Mouse (Mus musculus): ENCODE measurements at regions not wholly inside any gene's neighbourhood (a gene's known extent, or its start where the extent isn't known, plus 50 kb on each side); places are given as distances from the start of the nearest gene placed in this dataset.

DNA sequence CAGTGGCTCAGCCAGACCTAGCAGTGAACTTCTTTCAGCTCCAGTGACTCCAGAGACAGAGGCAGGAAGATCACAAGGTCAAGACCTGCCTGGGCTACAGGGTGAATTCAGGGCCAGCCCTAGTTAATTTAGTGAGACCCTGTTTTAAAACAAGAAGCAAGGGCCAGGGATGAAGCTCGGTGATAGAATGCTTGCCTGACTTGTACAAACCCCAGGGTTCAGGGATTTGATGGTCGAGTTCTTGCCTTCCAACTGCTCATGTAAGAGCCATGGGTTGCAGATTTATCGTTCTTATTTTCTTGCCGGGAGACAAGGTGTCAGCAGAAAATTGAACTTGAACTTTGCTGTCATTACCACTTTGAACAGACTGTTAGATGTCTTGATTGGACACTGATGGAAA is 78.9 kb upstream of the Smyd2 start:
- intact Hi-C loops (cut with DNase I) = no loop called here
- no peak for DNase-seq (ENCODE audit: extremely low spot score in 1 of 2, low spot score in 2 of 2)

DNA sequence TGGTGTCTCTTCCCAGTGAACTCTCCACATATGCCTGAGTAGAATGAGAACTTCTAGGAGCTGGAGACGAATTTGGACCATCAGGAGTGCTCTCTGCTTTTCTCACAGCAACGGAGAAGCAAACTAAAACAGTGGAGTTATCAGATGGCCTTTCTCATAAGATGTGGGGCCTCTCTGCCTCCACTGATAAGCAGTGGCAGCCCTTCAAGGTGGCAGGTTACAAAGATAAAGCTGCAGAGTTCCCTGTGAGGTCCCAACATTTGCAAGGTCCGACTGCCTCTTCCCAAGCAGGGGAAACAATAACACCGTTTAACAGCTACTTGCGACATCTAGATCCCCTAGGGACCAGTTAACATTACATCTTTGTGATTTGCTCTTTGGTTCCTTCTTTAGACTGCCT is 71.5 kb upstream of the Smyd2 start:
- no peak for DNase-seq (ENCODE audit: extremely low spot score in 1 of 2, low spot score in 2 of 2)
- intact Hi-C loops (cut with DNase I) = no loop called here

DNA sequence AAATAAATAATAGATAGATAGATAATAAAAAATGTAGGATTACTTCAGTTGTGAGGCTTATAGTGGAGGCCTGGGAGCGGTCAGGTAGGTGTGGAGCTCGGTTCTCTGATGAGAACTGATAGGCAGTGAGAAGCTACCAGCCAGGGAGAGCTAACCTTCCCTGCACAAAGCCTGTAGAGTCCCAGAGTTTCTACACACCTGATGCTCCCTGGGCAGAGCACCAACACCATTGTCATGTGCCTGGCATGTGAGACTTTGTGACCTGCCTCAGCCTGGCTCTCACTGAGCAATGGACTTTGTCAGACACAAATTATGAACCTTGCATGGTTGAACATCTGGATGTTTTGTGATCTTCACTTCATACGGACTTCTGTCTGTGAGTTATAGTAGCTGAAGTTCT is 71.1 kb upstream of the Smyd2 start:
- no peak for DNase-seq (ENCODE audit: extremely low spot score in 1 of 2, low spot score in 2 of 2)

DNA sequence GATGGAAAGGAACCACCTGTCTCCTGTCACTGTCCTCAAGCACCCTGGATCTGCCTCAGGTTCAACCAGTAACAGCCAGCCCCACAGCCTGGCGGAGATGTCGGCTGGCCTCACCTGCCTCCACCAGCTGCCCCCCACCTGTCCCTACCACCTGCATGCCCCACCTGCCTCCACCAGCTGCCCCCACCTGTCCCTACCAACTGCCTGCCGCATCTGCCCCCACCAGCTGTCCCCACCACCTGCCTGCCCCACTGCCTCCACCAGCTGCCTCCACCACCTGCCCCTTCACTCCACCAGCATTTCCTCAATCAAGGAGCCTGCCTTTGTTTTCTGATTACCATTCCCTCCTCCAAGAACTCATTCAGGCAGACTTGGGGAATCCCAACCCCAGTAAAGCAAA is 68.9 kb upstream of the Smyd2 start:
- DNase-seq (ENCODE audit: extremely low spot score in 1 of 2, low spot score in 2 of 2) = no peak
- intact Hi-C loops (cut with DNase I) = no loop called here

More for the DNA sequence above, 71.1 kb upstream of the Smyd2 start:
- intact Hi-C loops (cut with DNase I) = no loop called here

DNA sequence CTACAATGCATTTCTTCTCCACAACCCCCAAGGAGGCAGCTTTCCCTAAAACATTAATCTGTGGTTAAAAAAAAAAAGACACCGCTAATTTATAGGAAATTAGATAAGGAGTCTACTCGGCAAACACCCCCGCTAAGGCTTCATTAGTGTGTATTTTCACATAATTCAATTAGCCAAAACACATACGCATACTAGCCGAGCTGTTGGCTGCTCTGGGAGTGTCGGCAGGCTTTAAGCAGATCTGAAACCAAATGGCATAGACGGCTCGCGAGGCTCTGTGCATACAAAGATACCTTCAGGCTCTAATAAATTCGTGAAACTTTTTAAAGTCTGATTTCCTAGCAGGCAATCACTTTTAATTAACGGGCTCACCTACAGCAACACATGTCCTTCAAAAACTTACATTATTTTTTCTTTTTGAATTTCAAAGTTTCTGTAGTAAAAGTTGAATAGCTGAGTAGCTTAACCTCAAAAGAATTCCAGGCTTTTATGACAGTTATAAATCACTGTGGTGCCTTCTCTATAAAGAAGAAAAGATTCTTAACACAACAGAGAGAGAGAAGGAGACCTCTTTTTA is 68.0 kb upstream of the Smyd2 start:
- DNase-seq (ENCODE audit: extremely low spot score in 1 of 2, low spot score in 2 of 2) = no peak
- intact Hi-C loops (cut with DNase I) = no loop called here

DNA sequence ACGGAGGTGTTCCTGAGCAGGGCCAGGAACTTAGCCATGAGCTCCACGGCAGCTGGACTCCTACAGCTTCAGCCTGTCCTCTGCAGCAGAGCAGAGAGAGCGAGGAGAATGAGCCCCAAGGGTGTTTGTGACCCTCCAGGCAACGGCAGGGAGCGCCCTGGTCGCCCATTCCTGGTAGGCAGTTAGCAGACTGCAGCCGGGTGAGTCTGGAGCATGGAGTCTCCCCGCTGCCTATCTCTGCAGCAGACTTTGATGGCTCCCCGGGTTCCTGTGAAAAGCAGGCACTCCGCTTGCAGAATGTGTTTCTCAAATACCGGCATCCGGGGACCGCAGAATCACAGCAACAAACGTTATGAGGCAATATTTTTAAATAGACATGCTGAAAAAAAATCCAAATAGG is 67.2 kb upstream of the Smyd2 start:
- DNase-seq (ENCODE audit: extremely low spot score in 1 of 2, low spot score in 2 of 2) = no peak
- intact Hi-C loops (cut with DNase I) = no loop called here

DNA sequence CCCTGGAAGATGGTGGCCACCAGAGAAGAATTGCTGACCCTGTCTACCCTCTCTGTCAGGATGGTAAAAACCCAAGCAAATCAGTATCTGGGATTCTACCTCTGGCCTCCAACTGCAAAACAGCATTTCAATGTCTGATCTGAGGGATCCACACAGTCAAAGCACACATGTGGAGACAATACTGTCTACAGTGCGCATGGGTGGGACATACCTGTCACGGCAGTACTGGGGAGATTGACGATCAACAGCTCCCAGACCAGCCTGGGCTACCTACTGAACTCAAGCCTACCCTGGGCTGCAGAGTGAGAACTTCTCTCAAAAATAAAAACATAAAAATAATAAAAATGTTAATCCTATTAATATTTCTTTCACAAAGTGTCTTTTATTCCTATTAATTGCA is 66.7 kb upstream of the Smyd2 start:
- no peak for DNase-seq (ENCODE audit: extremely low spot score in 1 of 2, low spot score in 2 of 2)

DNA sequence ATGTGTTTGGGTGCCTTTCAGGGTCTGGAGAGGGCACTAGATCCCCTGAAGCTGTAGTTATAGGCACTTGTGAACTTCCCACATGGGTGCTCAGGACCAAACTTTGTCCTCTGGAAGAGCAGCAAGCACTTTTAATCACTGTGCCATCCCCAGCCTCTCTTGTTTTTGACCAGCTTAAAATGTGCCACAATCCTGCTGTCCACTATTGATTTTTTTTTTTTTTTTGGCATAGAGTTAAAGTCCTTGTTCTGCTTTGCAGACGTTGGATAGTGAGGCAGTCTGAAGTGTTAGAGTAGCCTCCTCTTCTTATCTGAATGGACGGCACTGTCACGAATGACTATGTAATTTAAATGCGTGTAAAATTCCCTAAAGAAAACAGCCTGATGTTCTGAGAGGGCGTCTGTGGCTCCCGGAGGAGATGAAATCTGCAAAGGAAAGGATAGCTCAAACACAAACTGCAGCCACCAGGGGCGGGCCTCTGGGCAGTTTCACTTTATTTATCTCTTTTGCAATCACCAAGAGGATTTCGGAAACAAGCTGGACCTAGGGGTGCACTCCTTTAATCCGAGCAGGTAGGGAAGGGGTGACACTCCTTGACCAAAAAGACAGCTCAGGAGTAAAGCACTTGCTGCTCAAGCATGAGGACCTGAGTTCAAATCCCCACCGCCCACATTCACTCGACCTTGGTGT is 63.5 kb upstream of the Smyd2 start:
- no peak for DNase-seq (ENCODE audit: extremely low spot score in 1 of 2, low spot score in 2 of 2)
- intact Hi-C loops (cut with DNase I) = no loop called here

More for the DNA sequence above, 66.7 kb upstream of the Smyd2 start:
- intact Hi-C loops (cut with DNase I) = no loop called here

DNA sequence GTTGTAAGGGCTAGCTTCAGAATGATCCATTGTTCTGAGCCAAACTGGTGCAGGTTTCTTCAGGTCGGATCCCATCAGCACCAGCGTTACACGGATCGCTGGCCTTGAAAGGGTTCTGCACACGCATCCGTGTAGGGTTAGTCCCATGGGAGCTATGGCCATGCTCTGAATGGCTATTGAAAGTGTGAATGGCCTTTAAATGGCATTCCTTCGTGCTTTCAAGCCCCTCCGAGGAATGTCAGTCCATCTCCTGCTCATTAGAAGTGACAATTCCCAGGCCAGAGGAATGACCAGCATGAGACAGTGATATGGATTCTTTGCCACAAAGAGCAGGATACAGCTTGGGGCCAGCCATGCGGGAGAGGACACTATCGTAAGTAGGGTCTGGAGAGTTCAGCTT is 56.1 kb upstream of the Smyd2 start:
- no peak for DNase-seq (ENCODE audit: extremely low spot score in 1 of 2, low spot score in 2 of 2)
- intact Hi-C loops (cut with DNase I) = no loop called here

DNA sequence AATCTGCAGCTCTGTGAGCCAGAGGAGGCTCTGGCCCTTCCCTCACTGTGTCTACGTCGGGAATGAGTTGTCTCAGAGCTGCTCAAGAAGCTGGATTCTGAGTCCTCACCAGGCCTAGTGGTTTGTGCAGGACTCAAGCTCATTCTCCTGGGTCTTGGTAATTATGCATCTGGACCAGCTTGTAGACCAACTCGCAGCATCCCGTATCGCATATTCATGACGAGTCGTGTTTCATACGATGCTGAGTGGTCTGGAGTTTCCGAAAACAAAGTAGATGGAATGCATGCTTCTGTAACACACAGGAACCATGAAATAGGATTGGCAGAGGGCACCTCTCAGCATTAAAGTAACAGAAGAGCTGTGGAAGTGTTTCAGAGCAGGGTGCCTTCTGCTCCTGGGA is 53.5 kb upstream of the Smyd2 start:
- no peak for DNase-seq (ENCODE audit: extremely low spot score in 1 of 2, low spot score in 2 of 2)
- intact Hi-C loops (cut with DNase I) = no loop called here

DNA sequence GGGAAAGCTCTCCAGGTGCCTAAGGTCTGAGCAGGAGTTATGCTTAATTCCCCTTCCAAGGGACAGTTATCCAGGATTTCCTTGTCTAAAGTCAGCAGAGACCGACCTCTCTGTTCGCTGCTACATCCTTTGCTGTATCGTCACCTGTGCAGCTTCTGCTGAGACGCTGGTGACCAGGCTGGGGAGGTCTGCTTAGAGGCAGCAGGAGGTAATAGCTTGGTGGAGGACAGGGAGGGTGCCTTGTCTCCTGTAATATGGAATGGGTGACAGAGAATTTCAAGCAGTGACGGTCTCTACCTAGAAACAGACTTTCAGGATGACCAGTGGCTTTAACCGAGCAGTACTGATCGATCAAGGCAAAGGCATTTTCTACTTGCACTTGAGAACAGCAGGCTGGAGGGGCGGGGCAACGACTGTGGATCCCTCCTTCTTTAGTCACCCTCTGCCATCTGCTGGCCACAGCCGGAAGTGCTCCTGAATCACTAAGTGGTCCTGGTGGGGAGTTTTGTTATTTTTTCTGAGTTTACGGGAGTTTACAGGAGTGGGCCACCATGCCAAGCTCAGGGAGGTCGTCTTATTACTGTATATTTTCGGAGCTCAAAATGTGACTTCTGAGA is 50.7 kb upstream of the Smyd2 start:
- intact Hi-C loops (cut with DNase I) = loop anchor here (2.0 to 5.0 kb wide), 2 partner anchors 86 to 271 kb away; no protein-coding TSS in a partner anchor
- peak; percentile 78 to 92 for DNase-seq (ENCODE audit: extremely low spot score in 1 of 2, low spot score in 2 of 2)

Data from left cerebral cortex, postnatal 10 days (tissue).